Mouse (Mus musculus): ENCODE measurements around the gene Gm26602. TPM values are rescaled to one million over a fixed set of nuclear protein-coding genes. Genes with fewer than 3 reads are reported as not detected.

Gm26602 gene
- polyA plus RNA-seq (2012; rRNA removed): not detected in 2 replicates

DNA sequence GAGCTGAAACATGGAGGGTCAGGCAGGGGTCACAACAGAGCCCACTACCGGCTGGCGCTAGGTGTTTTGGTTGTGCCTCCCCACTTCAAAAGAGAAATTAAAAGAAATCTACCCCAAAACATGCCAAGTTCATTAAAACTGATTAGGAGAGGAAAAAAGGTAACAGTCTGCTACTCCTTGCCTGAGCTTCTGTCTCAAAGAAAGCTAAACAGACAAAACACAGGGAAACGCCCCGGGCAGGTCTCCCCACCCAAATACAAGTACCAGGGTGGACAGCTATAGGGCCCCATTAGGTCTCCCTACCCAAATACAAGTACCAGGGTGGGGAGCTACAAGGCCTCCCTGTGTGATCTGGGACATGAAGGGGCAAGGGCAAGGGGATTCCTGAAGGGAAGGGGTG, at the start of gene Gm26602:
TSS of gene Gm26602 (plus strand) at position 301 of the 400 bp plus-strand sequence.

DNA sequence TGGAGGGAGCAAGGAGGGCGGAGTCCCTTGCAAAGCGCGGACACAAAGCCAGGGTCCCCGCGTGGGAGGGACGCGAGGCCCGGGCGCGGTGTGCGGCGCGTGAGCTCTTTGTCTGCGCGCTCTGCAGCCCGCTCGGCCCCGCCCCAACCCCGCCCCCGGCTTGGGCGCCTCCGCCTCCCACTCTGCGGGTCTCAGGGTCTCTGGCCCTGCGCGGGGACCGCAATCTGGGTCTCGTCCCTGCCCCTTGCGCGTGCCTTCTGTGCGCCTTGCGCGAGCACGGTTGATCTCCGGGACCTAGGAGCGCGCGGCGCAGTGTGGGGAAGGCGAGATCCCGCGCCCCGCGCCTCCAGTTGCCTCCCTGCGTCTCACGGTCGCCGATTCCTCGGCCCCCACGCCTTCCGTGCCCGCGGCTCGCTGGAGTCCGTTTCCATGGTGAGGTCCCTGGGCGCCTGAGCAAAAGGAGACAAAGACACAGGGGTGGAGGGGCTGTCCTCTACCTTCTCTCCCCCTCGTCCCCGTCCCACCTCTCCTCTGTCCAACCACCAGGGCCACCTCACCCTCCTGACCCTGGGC, 36.3 kb upstream of the Gm26602 start, which contains the start of the genes Prtn3 and Plppr3:
TSS of gene Prtn3 (plus strand) at position 187 of the 573 bp plus-strand sequence.
TSS of gene Plppr3 (minus strand) at position 345 of the 573 bp plus-strand sequence.

DNA sequence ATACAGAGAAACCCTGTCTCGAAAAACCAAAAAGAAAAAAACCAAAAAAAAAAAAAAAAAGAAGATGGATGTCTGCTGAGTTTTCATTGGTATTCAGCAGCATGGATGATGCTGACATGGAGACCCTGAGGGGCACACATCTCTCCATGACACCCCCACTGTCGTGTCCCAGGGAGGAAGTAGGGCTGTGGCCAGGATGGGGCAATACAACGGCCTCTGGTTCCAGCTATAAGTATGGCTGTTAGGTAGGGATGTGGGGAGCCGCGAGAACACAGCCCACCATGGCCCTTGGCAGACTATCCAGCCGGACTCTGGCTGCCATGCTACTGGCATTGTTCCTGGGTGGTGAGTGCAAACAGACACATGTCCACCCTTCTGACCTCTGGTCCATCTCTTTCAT, 24.6 kb upstream of the Gm26602 start, which contains the start of gene Elane:
TSS of gene Elane (plus strand) at position 194 of the 400 bp plus-strand sequence.

DNA sequence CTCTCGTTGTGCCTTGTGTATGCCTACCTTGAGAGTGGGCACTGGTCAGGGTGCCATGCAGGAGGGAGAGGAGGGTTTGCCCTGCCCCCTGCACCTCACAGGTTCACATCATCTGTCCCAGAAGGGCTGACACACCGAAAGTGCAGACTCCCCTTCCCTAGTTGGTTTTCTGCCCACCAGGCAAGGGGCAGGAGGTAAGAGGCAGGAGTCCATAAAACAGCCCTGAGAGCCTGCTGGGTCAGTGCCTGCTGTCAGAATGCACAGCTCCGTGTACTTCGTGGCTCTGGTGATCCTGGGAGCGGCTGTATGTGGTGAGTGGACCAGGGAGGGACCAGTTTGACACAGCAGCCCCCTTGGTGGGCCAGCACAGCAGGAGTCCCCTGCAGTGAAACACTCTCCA, 20.0 kb upstream of the Gm26602 start, which contains the start of gene Cfd:
TSS of gene Cfd (plus strand) at position 184 of the 400 bp plus-strand sequence.

DNA sequence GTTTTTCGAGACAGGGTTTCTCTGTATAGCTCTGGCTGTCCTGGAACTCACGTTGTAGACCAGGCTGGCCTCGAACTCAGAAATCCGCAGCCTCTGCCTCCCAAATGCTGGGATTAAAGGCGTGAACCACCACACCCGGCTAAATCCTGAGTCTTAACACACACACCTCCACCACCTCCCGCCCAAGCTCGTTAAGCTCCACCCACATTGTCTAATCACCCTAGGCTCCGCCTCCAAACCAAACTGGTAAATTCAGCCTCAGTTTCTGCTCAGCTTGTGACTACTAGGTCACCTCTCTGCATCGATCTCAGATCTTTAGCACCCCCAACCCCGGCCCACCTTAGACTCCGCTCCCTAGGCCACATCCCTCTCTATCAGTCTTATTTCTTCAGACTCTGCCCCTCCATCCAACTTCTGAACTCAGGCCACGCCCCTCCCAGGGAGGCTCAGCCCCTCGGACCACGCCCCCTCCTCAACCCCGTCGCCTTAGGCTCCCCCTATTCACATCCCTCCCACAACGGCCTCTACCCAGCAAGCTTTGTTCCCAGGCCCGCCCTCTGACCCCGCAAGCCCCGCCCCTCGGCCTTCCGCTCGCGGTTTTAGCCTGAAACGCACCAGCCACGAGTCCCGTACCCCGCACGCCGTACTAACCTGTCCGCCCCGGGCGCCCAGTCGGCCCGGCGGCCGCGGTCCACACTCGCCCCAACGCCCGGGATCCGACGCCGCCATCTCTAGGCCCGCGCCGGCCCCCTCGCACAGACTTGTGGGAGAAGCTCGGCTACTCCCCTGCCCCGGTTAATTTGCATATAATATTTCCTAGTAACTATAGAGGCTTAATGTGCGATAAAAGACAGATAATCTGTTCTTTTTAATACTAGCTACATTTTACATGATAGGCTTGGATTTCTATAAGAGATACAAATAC, 2.2 kb upstream of the Gm26602 start, which contains the start of gene Med16:
TSS of gene Med16 (minus strand) at position 757 of the 925 bp plus-strand sequence.

DNA sequence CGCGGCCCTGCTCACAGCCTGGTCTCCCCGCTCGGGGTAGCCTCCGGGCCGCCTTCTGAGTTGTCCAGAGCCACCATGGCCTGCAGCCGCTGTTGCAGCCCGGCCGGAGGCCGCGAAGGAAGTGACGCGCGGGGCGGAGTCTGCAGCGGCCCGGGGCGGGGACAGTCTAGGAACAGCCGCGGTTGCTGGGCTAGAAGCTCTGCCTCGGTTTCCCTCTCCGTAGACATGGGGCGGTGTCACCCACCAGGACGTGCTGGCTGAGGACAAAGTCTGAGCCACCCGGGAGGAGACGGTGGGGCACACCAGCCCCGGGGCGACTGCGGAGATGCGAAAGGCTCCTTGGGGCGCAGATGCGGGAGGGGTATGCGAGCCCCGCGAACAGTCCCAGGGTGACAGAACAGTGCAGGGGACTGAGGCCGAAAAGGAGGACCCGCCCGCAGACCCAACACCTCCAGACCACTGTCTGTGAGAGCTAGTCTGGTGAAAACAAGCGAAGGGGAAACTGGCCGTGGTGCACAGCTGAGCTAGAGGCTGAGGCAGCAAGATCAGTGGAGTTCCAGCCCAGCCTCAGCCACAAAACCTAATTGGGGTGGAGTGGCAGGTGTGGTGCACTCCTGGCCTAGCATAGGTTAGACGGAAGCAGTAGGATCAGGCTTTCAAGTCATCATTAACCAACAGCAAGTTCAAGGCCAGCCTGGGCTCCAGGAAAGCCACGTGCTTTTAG, 6.3 kb downstream of the Gm26602 start, which contains the start of gene Kiss1r:
TSS of gene Kiss1r (plus strand) at position 164 of the 724 bp plus-strand sequence.

DNA sequence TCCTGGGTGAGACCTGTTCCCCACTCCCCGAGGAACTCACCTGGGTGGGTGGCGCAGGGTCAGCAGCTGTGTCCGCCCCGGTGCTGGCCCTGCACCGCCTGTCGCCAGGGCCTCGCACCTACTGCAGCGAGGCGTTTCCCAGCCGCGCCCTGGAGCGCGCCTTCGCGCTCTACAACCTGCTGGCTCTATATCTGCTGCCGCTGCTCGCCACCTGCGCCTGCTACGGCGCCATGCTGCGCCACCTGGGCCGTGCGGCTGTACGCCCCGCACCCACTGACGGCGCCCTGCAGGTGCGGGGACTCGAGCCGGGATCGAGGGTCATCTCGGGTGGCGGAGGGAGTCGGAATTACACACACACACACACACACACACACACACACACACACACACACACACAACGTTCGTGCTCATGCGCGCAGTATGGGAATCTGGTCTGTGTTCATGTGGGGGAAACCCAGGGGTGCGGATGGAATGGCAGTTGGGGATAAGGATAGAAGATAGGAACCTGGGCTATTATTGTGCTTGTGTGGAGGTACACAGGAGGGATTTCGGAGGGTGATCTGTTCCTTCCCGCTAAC, 10.4 kb downstream of the Gm26602 start, which contains the start of gene R3hdm4:
TSS of gene R3hdm4 (minus strand) at position 251 of the 578 bp plus-strand sequence.

DNA sequence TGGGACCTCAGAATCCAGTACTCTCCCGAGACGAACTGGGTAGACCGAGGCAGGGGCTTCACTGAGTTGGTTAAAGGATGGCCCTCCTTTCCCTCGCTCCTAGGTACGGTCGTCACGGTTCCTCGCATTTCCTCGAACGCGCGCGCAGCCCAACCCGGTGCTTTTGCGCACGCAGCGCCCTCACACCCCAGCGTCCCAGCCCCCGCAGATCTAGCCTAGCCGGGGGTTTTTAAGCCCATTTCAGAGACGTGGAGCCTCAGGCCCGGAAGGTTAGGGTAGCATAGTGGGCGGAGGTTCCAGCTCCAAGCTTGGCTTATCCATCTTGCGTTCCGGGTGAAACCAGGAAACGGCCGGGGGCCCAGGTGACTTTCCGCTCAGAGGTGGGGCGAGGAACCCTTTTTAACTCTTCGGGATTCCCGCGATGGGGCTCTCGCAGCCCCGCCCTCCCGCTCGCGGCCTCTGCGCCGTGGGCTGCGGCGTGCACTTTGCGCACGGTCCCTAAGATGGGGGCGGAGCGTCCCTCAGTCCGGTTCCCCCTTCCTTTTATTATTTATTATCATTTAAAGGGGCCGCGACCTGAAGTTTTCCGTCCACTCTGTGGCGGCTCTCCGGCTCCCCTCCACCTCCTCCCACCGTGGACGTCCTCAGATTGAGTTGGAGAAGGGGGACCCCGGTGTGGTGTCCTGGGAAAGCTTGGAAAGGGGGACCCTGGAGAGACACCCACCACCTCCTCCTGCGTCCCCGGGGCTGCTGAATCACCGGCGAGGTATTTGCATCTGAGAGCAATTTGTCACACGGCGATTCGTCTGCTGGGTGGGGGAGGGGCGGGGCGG, 16.1 kb downstream of the Gm26602 start, which contains the start of gene Arid3a:
TSS of gene Arid3a (plus strand) at position 553 of the 833 bp plus-strand sequence.

DNA sequence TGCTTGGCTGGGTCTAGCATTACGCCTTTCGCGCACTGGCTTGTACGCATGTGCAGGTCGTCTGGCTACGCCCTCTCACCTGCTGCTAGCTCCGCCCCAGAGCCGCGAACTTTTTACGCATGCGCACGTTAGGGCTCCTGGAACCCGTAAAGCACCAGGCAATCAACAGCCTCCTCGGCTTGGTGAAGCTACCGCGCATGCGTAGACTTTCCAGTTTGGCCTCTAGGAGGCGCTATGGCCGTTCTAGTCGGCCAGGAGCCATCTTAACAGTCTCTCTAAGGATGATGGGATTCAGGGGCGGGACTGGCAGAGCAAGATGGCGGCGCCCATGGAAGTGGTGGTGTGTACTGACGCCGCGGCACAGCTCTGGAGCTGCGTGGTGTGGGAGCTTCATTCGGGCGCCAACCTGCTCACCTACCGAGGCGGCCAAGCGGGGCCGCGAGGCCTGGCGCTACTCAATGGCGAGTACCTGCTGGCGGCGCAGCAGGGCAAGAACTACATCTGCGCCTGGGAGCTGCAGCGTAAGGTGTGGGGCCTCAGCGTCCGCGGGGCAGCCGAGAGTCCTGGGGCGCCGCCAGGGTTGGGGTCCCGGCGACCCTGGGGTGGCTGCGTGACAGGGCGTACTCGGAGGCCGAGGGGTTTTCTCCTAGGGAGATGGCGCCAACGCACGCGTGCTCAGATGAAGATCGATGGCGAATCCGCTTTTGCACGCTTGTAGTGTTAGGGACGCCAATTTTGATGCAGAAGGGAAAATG, 49.4 kb downstream of the Gm26602 start, which contains the start of gene Wdr18:
TSS of gene Wdr18 (plus strand) at position 306 of the 755 bp plus-strand sequence.

Other genes starting within 250 kb of the Gm26602 start
- 0.33 and 0.56 TPM in 2 replicates for gene Madcam1, start 246.3 kb upstream of the Gm26602 start, polyA plus RNA-seq (2012; rRNA removed)
- 64.1 and 65.6 TPM in 2 replicates for gene Tpgs1, start 241.5 kb upstream of the Gm26602 start, polyA plus RNA-seq (2012; rRNA removed)
- 85.1 and 93.1 TPM in 2 replicates for gene Cdc34, start 228.7 kb upstream of the Gm26602 start, polyA plus RNA-seq (2012; rRNA removed)
- 2.0 and 2.2 TPM in 2 replicates for gene Gzmm, start 221.8 kb upstream of the Gm26602 start, polyA plus RNA-seq (2012; rRNA removed)
- gene Bsg, start 206.4 kb upstream of the Gm26602 start, polyA plus RNA-seq (2012; rRNA removed): 919 and 923 TPM in 2 replicates
- 22.0 and 26.6 TPM in 2 replicates for gene Hcn2, start 194.2 kb upstream of the Gm26602 start, polyA plus RNA-seq (2012; rRNA removed)
- gene Polrmt, start 164.3 kb upstream of the Gm26602 start, polyA plus RNA-seq (2012; rRNA removed): 53.8 and 57.3 TPM in 2 replicates
- gene Fgf22, start 155.8 kb upstream of the Gm26602 start, polyA plus RNA-seq (2012; rRNA removed): 1.0 and 1.1 TPM in 2 replicates
- gene Rnf126, start 143.9 kb upstream of the Gm26602 start, polyA plus RNA-seq (2012; rRNA removed): 118 and 136 TPM in 2 replicates
- 3.5 and 4.5 TPM in 2 replicates for gene Fstl3, start 133.6 kb upstream of the Gm26602 start, polyA plus RNA-seq (2012; rRNA removed)
- gene Prss57, start 119.9 kb upstream of the Gm26602 start, polyA plus RNA-seq (2012; rRNA removed): 0.26 and 0.39 TPM in 2 replicates
- gene Palm, start 117.3 kb upstream of the Gm26602 start, polyA plus RNA-seq (2012; rRNA removed): 177 and 219 TPM in 2 replicates
- gene Misp, start 89.9 kb upstream of the Gm26602 start, polyA plus RNA-seq (2012; rRNA removed): 0.54 and 0.57 TPM in 2 replicates
- 82.1 and 86.6 TPM in 2 replicates for gene Ptbp1, start 56.4 kb upstream of the Gm26602 start, polyA plus RNA-seq (2012; rRNA removed)
- 15.8 and 16.7 TPM in 2 replicates for gene Prtn3, start 36.4 kb upstream of the Gm26602 start, polyA plus RNA-seq (2012; rRNA removed)
- 680 and 811 TPM in 2 replicates for gene Plppr3, start 36.2 kb upstream of the Gm26602 start, polyA plus RNA-seq (2012; rRNA removed)
- not detected in 2 replicates for gene Elane, start 24.6 kb upstream of the Gm26602 start, polyA plus RNA-seq (2012; rRNA removed)
- 0.34 and 0.37 TPM in 2 replicates for gene Cfd, start 20.0 kb upstream of the Gm26602 start, polyA plus RNA-seq (2012; rRNA removed)
- gene Med16, start 1.9 kb upstream of the Gm26602 start, polyA plus RNA-seq (2012; rRNA removed): 53.6 and 60.9 TPM in 2 replicates
- gene Kiss1r, start 6.1 kb downstream of the Gm26602 start, polyA plus RNA-seq (2012; rRNA removed): 6.1 and 6.5 TPM in 2 replicates
- 172 and 208 TPM in 2 replicates for gene R3hdm4, start 10.4 kb downstream of the Gm26602 start, polyA plus RNA-seq (2012; rRNA removed)
- gene Arid3a, start 16.2 kb downstream of the Gm26602 start, polyA plus RNA-seq (2012; rRNA removed): 4.2 TPM in 2 replicates
- 67.9 and 76.6 TPM in 2 replicates for gene Wdr18, start 49.3 kb downstream of the Gm26602 start, polyA plus RNA-seq (2012; rRNA removed)
- 0.40 and 0.45 TPM in 2 replicates for gene Grin3b, start 59.9 kb downstream of the Gm26602 start, polyA plus RNA-seq (2012; rRNA removed)
- 200 and 218 TPM in 2 replicates for gene Tmem259, start 73.5 kb downstream of the Gm26602 start, polyA plus RNA-seq (2012; rRNA removed)
- gene Cnn2, start 77.7 kb downstream of the Gm26602 start, polyA plus RNA-seq (2012; rRNA removed): 18.9 and 19.8 TPM in 2 replicates
- gene Abca7, start 85.6 kb downstream of the Gm26602 start, polyA plus RNA-seq (2012; rRNA removed): 7.1 and 7.5 TPM in 2 replicates
- 2.2 and 2.4 TPM in 2 replicates for gene Arhgap45, start 105.8 kb downstream of the Gm26602 start, polyA plus RNA-seq (2012; rRNA removed)
- 242 and 245 TPM in 2 replicates for gene Polr2e, start 128.9 kb downstream of the Gm26602 start, polyA plus RNA-seq (2012; rRNA removed)
- gene Gpx4, start 136.3 kb downstream of the Gm26602 start, polyA plus RNA-seq (2012; rRNA removed): 421 and 492 TPM in 2 replicates
- gene Sbno2, start 194.7 kb downstream of the Gm26602 start, polyA plus RNA-seq (2012; rRNA removed): 23.6 and 27.5 TPM in 2 replicates
- 83.3 and 90.0 TPM in 2 replicates for gene Stk11, start 204.9 kb downstream of the Gm26602 start, polyA plus RNA-seq (2012; rRNA removed)
- gene Atp5d, start 227.8 kb downstream of the Gm26602 start, polyA plus RNA-seq (2012; rRNA removed): 451 and 454 TPM in 2 replicates
- gene Cbarp, start 230.0 kb downstream of the Gm26602 start, polyA plus RNA-seq (2012; rRNA removed): 161 and 178 TPM in 2 replicates
- gene Midn, start 237.4 kb downstream of the Gm26602 start, polyA plus RNA-seq (2012; rRNA removed): 71.4 and 90.3 TPM in 2 replicates

Measured in central nervous system, embryonic 18 days (tissue).